Mouse (Mus musculus): ENCODE measurements around the gene Rnf144b. TPM values are rescaled to one million over a fixed set of nuclear protein-coding genes. Genes with fewer than 3 reads are reported as not detected.

The Rnf144b gene
- polyA plus RNA-seq, 1 experiment from 2014 or later = 0.98 TPM

- Histone ChIP-seq H3K27me3 (no peaks in the 10 kb centered on the region), H3K36me3 (peaks cover 13% of the 10 kb centered on the region), H3K4me1 (replicated peaks) (peaks cover 11% of the 10 kb centered on the region; the same call in 1 of the 2 replicates), H3K9ac (no peak overlapping the region), H3K4me2 (no peak overlapping the region), H3K9me3 (replicated peaks) (no peaks in the 10 kb centered on the region), H3K27ac (no peak overlapping the region), H3K4me3 (replicated peaks) (no peak overlapping the region)
- DNase-seq (peak; percentile 26), ATAC-seq (ENCODE audit: low read depth) (peak; percentile 67)
- 47% methylated on average over 11 of the region's 11 CpGs for WGBS (ENCODE audit: insufficient replicate concordance)
Measured at GRCm38 (mm10) chr13:47244771-47245170, 122.3 kb downstream of the Rnf144b start.

- Histone ChIP-seq H3K9ac (no peak overlapping the region), H3K36me3 (peaks cover 13% of the 10 kb centered on the region), H3K27me3 (no peaks in the 10 kb centered on the region), H3K27ac (no peak overlapping the region), H3K4me3 (replicated peaks) (no peak overlapping the region), H3K4me2 (no peak overlapping the region), H3K9me3 (replicated peaks) (no peaks in the 10 kb centered on the region), H3K4me1 (replicated peaks) (peaks cover 18% of the 10 kb centered on the region; the same call in 1 of the 2 replicates)
- DNase-seq (no peak), ATAC-seq (ENCODE audit: low read depth) (no peak)
- WGBS (ENCODE audit: insufficient replicate concordance) = 65% methylated on average over 10 of the region's 10 CpGs
Measured at GRCm38 (mm10) chr13:47246459-47246858, 124.0 kb downstream of the Rnf144b start.

- H3K36me3 ChIP-seq = peaks cover 13% of the 10 kb centered on the region
- no peak for ATAC-seq (ENCODE audit: low read depth)
- H3K4me1 ChIP-seq (replicated peaks) = peaks cover 22% of the 10 kb centered on the region; the same call in 1 of the 2 replicates
- H3K4me3 ChIP-seq (replicated peaks) = no peak overlapping the region
- peak overlapping the region; percentile 50; the same call in 1 of the 2 replicates for H3K27ac ChIP-seq
- H3K9me3 ChIP-seq (replicated peaks) = no peaks in the 10 kb centered on the region
- H3K9ac ChIP-seq = no peak overlapping the region
- no peaks in the 10 kb centered on the region for H3K27me3 ChIP-seq
- H3K4me2 ChIP-seq = no peak overlapping the region
- WGBS (ENCODE audit: insufficient replicate concordance) = 52% methylated on average over 13 of the region's 13 CpGs
- no peak for DNase-seq
Measured at GRCm38 (mm10) chr13:47247156-47247800, 124.8 kb downstream of the Rnf144b start.

GRCm38 (mm10) chr13:47248289-47249010 is 126.0 kb downstream of the Rnf144b start:
- ATAC-seq (ENCODE audit: low read depth) = no peak
- H3K4me3 ChIP-seq (replicated peaks) = no peak overlapping the region
- no peaks in the 10 kb centered on the region for H3K27me3 ChIP-seq
- no peak overlapping the region for H3K4me2 ChIP-seq
- H3K9me3 ChIP-seq (replicated peaks) = no peaks in the 10 kb centered on the region
- H3K9ac ChIP-seq = no peak overlapping the region
- WGBS (ENCODE audit: insufficient replicate concordance) = 66% methylated on average over 8 of the region's 8 CpGs
- no peak for DNase-seq
- H3K36me3 ChIP-seq = peaks cover 6% of the 10 kb centered on the region
- H3K27ac ChIP-seq = no peak overlapping the region
- peaks cover 22% of the 10 kb centered on the region; the same call in 1 of the 2 replicates for H3K4me1 ChIP-seq (replicated peaks)

GRCm38 (mm10) chr13:47250615-47251014 is 128.2 kb downstream of the Rnf144b start:
- WGBS (ENCODE audit: insufficient replicate concordance) = 54% methylated on average over 1 of the region's 1 CpGs
- H3K27me3 ChIP-seq = no peaks in the 10 kb centered on the region
- H3K36me3 ChIP-seq = no peaks in the 10 kb centered on the region
- ATAC-seq (ENCODE audit: low read depth) (peak; percentile 88), DNase-seq (no peak)
- H3K9ac ChIP-seq = no peak overlapping the region
- 0 out of 2 replicates have a peak overlapping the region, but pooled peaks have one; percentile 59 for H3K27ac ChIP-seq
- no peaks in the 10 kb centered on the region for H3K9me3 ChIP-seq (replicated peaks)
- peaks cover 20% of the 10 kb centered on the region; the same call in 1 of the 2 replicates for H3K4me1 ChIP-seq (replicated peaks)
- no peak overlapping the region for H3K4me3 ChIP-seq (replicated peaks)
- no peak overlapping the region for H3K4me2 ChIP-seq

- Histone ChIP-seq H3K4me1 (replicated peaks) (peaks cover 20% of the 10 kb centered on the region; the same call in 1 of the 2 replicates), H3K9me3 (replicated peaks) (no peaks in the 10 kb centered on the region), H3K36me3 (no peaks in the 10 kb centered on the region), H3K4me3 (replicated peaks) (no peak overlapping the region), H3K27me3 (no peaks in the 10 kb centered on the region), H3K9ac (no peak overlapping the region), H3K4me2 (no peak overlapping the region), H3K27ac (peak overlapping the region; percentile 59)
- ATAC-seq (ENCODE audit: low read depth) (peak; percentile 49), DNase-seq (no peak)
- WGBS (ENCODE audit: insufficient replicate concordance) = 61% methylated on average over 2 of the region's 2 CpGs
Measured at GRCm38 (mm10) chr13:47251114-47251764, 128.8 kb downstream of the Rnf144b start.

- Histone ChIP-seq H3K9ac (no peak overlapping the region), H3K4me3 (replicated peaks) (no peak overlapping the region), H3K4me2 (no peak overlapping the region), H3K4me1 (replicated peaks) (peaks cover 20% of the 10 kb centered on the region), H3K27me3 (no peaks in the 10 kb centered on the region), H3K9me3 (replicated peaks) (no peaks in the 10 kb centered on the region), H3K36me3 (no peaks in the 10 kb centered on the region), H3K27ac (no peak overlapping the region)
- no peak for ATAC-seq (ENCODE audit: low read depth)
- DNase-seq = no peak
- WGBS (ENCODE audit: insufficient replicate concordance) = 65% methylated on average over 5 of the region's 5 CpGs
Measured at GRCm38 (mm10) chr13:47253711-47254110, 131.3 kb downstream of the Rnf144b start.

GRCm38 (mm10) chr13:47259297-47259696 is 136.8 kb downstream of the Rnf144b start:
- Histone ChIP-seq H3K4me1 (replicated peaks) (peaks cover 10% of the 10 kb centered on the region), H3K36me3 (no peaks in the 10 kb centered on the region), H3K27ac (no peak overlapping the region), H3K4me3 (replicated peaks) (no peak overlapping the region), H3K27me3 (no peaks in the 10 kb centered on the region), H3K4me2 (no peak overlapping the region), H3K9ac (no peak overlapping the region), H3K9me3 (replicated peaks) (no peaks in the 10 kb centered on the region)
- WGBS (ENCODE audit: insufficient replicate concordance) = 14% methylated on average over 4 of the region's 4 CpGs
- ATAC-seq (ENCODE audit: low read depth) (no peak), DNase-seq (no peak)

- no peaks in the 10 kb centered on the region for H3K27me3 ChIP-seq
- no peak for DNase-seq
- WGBS (ENCODE audit: insufficient replicate concordance) = 14% methylated on average over 2 of the region's 2 CpGs
Measured at GRCm38 (mm10) chr13:47261961-47262360, 139.5 kb downstream of the Rnf144b start.

GRCm38 (mm10) chr13:47264382-47264781 is 141.9 kb downstream of the Rnf144b start:
- H3K4me1 ChIP-seq (replicated peaks) = 0 out of 2 replicates have a peak, but pooled peaks cover 4% of the 10 kb centered on the region
- H3K4me2 ChIP-seq = no peak overlapping the region
- no peaks in the 10 kb centered on the region for H3K36me3 ChIP-seq
- no peaks in the 10 kb centered on the region for H3K9me3 ChIP-seq (replicated peaks)
- H3K4me3 ChIP-seq (replicated peaks) = no peak overlapping the region
- DNase-seq (no peak), ATAC-seq (ENCODE audit: low read depth) (no peak)
- no peak overlapping the region for H3K9ac ChIP-seq
- 72% methylated on average over 8 of the region's 8 CpGs for WGBS (ENCODE audit: insufficient replicate concordance)
- H3K27ac ChIP-seq = no peak overlapping the region
- no peaks in the 10 kb centered on the region for H3K27me3 ChIP-seq

More at GRCm38 (mm10) chr13:47261961-47262360, 139.5 kb downstream of the Rnf144b start:
- no peak overlapping the region for H3K4me2 ChIP-seq
- H3K27ac ChIP-seq = no peak overlapping the region
- H3K9ac ChIP-seq = no peak overlapping the region
- ATAC-seq (ENCODE audit: low read depth) = no peak
- H3K4me3 ChIP-seq (replicated peaks) = no peak overlapping the region
- no peaks in the 10 kb centered on the region for H3K9me3 ChIP-seq (replicated peaks)
- no peaks in the 10 kb centered on the region for H3K36me3 ChIP-seq
- peaks cover 10% of the 10 kb centered on the region for H3K4me1 ChIP-seq (replicated peaks)

- no peak for DNase-seq
- no peaks in the 10 kb centered on the region for H3K4me1 ChIP-seq (replicated peaks)
- WGBS (ENCODE audit: insufficient replicate concordance) = 73% methylated on average over 7 of the region's 7 CpGs
Measured at GRCm38 (mm10) chr13:47266411-47266810, 144.0 kb downstream of the Rnf144b start.

More at GRCm38 (mm10) chr13:47266411-47266810, 144.0 kb downstream of the Rnf144b start:
- Histone ChIP-seq H3K4me2 (no peak overlapping the region), H3K36me3 (no peaks in the 10 kb centered on the region), H3K27ac (no peak overlapping the region), H3K4me3 (replicated peaks) (no peak overlapping the region), H3K9ac (no peak overlapping the region), H3K27me3 (no peaks in the 10 kb centered on the region), H3K9me3 (replicated peaks) (no peaks in the 10 kb centered on the region)
- ATAC-seq (ENCODE audit: low read depth) = no peak

Data from liver, embryonic 13.5 days (tissue).